Mouse (Mus musculus) E14TG2a.4 (cell line): ENCODE measurements around the gene Nagpa.

Source experiments
- CTCF ChIP-seq: conservative IDR thresholded peaks from 2 replicates; pipeline ENCODE4 v1.5.1; 2014; ENCODE audit warnings: low read length
- NANOG ChIP-seq: IDR thresholded peaks from 2 replicates; pipeline ENCODE4 v1.6.1; 2014; ENCODE audit warnings: borderline replicate concordance, low read length, mixed read lengths
- POU5F1 ChIP-seq: IDR thresholded peaks from 2 replicates; pipeline ENCODE4 v1.6.1; 2014; ENCODE audit warnings: low read length, borderline replicate concordance

- TF ChIP-seq CTCF (no peak), NANOG (no peak), POU5F1 (no peak)
Observed at GRCm38 (mm10) chr16:5203668-5204433, at the start of gene Nagpa.
